Mouse (Mus musculus): ENCODE measurements around the gene 4930503B20Rik.

DNA sequence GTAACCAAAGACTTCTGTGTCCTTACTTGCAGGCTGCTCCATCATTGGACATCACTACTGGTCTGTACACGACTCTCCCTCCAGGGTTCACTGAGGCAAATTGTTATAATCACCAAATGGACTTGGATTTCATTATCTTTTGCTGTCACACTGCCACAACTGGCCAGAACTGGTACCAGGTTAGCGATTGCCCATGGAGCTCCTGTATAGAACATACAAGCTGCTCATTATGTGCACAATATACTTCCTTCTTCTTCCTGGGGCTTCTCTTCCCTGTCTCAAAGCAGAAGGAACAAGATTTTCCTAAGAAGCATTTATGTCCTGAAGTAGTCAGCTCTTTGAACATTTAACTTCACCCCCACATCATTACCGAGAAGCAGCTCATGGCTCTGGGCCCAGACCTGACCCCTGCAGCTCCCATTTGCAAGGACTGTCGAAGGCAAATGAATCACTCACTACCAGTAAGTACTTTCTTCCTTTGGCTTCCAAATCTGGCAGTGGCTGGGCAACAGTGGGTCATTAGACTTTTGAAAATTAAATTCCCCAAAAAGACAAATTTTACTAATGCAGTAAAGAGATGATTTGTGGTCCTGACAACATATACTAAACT lies 9.2 kb downstream of the 4930503B20Rik start:
- TF ChIP-seq CTCF (IDR thresholded peaks at IDR 0.05; ENCODE audit: low read depth), result no peak
- no peak for TF ChIP-seq EP300 (IDR thresholded peaks at IDR 0.05; ENCODE audit: low read depth)

Measured in heart, postnatal 0 days (tissue).